In the genomic region with DNA sequence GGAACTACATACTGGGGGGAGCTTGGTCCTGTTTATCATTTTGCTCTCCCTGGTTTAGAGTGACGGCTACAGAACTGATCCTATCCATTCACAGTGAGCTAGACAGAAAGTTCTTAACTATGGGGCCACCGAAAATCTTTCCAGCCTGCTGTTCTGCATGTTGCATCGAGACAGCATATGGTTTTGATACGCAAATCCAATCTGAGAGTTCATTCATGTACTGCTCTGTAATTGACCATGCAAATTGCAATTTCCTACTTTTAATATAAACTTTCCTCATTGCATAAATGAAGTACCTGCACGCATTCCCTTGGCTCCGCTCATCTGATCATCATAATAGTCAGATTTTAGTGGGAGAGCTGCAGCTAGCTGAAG, we compare ENCODE assay signal across 15 mouse cellular contexts.
DNase-seq lines count a peak whose midpoint lies in the region; ATAC-seq and TF ChIP-seq lines count a peak whose summit lies in the region.
"Had no signal": no experiment of that assay in that cellular context is flagged by ENCODE, and none has a peak within 500 bp of the region (broad histone marks: within the 10 kb centered on the region; RNA-seq: fewer than 3 reads in every experiment).

No protein-coding gene starts in this region.

- H3K27ac ChIP-seq in heart, embryonic 15.5 days: no peak overlapping the region
- no peak overlapping the region for H3K27ac ChIP-seq in heart, adult 2 months
- H3K27ac ChIP-seq in neural tube, embryonic 13.5 days (replicated peaks): no peak overlapping the region
- H3K27ac ChIP-seq in neural tube, embryonic 15.5 days (replicated peaks): no peak overlapping the region
- no peak overlapping the region for H3K27ac ChIP-seq in hindbrain, embryonic 13.5 days
- H3K27ac ChIP-seq: forebrain, embryonic 10.5 days; left cerebral cortex, adult 2 months; limb, embryonic 10.5 days had no signal

- peaks cover 23% of the 10 kb centered on the region for H3K4me1 ChIP-seq in heart, embryonic 15.5 days (replicated peaks)
- H3K4me1 ChIP-seq in heart, adult 2 months (ENCODE audit: control insufficient read depth, insufficient read depth, low read length): no peaks in the 10 kb centered on the region
- peaks cover 20% of the 10 kb centered on the region for H3K4me1 ChIP-seq in neural tube, embryonic 13.5 days (replicated peaks)
- peaks cover 16% of the 10 kb centered on the region for H3K4me1 ChIP-seq in neural tube, embryonic 15.5 days
- peaks cover 17% of the 10 kb centered on the region for H3K4me1 ChIP-seq in hindbrain, embryonic 13.5 days (replicated peaks)

- peak overlapping the region; percentile 32; the same call in 1 of the 2 replicates for H3K4me2 ChIP-seq in heart, embryonic 15.5 days
- no peak overlapping the region for H3K4me2 ChIP-seq in neural tube, embryonic 13.5 days
- H3K4me2 ChIP-seq in neural tube, embryonic 15.5 days: no peak overlapping the region
- H3K4me2 ChIP-seq in hindbrain, embryonic 13.5 days: 0 out of 2 replicates have a peak overlapping the region, but pooled peaks have one; percentile 3

- no peak for DNase-seq in heart, adult 2 months
- no peak for DNase-seq in right cerebral cortex, postnatal 25 days
- no peak for DNase-seq in retina, postnatal 1 day
- DNase-seq: cerebellum, adult 9-10 months; kidney, adult 11 months; kidney, postnatal 14 days; lung, adult 2 months; lung, postnatal 36 days had no signal

- H3K36me3 ChIP-seq in heart, embryonic 15.5 days: no peaks in the 10 kb centered on the region
- H3K36me3 ChIP-seq in heart, adult 2 months (ENCODE audit: control insufficient read depth, insufficient read depth, low read length): no peaks in the 10 kb centered on the region
- H3K36me3 ChIP-seq in neural tube, embryonic 13.5 days: no peaks in the 10 kb centered on the region
- H3K36me3 ChIP-seq in neural tube, embryonic 15.5 days: no peaks in the 10 kb centered on the region
- no peaks in the 10 kb centered on the region for H3K36me3 ChIP-seq in hindbrain, embryonic 13.5 days
- H3K36me3 ChIP-seq: forebrain, embryonic 10.5 days; limb, embryonic 10.5 days had no signal

- intact Hi-C loops in heart, adult 2 months (cut with DNase I): no loop called here

- no peaks in the 10 kb centered on the region for H3K9me3 ChIP-seq in heart, embryonic 15.5 days (replicated peaks)
- H3K9me3 ChIP-seq in neural tube, embryonic 13.5 days: no peaks in the 10 kb centered on the region
- no peaks in the 10 kb centered on the region for H3K9me3 ChIP-seq in neural tube, embryonic 15.5 days (replicated peaks)
- no peaks in the 10 kb centered on the region for H3K9me3 ChIP-seq in hindbrain, embryonic 13.5 days
- H3K9me3 ChIP-seq: forebrain, embryonic 10.5 days; limb, embryonic 10.5 days had no signal

- TF ChIP-seq POLR2A in heart, adult 2 months (IDR thresholded peaks at IDR 0.05; ENCODE audit: insufficient read depth, low read depth, low read length): no peak

- peak overlapping the region; percentile 5; the same call in 1 of the 2 replicates for H3K4me3 ChIP-seq in heart, embryonic 15.5 days
- no peak overlapping the region for H3K4me3 ChIP-seq in heart, adult 2 months
- no peak overlapping the region for H3K4me3 ChIP-seq in neural tube, embryonic 13.5 days
- no peak overlapping the region for H3K4me3 ChIP-seq in neural tube, embryonic 15.5 days (replicated peaks)
- no peak overlapping the region for H3K4me3 ChIP-seq in hindbrain, embryonic 13.5 days
- H3K4me3 ChIP-seq: forebrain, embryonic 10.5 days; left cerebral cortex, adult 2 months; limb, embryonic 10.5 days had no signal

- no peak for TF ChIP-seq EP300 in heart, adult 2 months (IDR thresholded peaks at IDR 0.05; ENCODE audit: insufficient read depth, low read depth, low read length)

- H3K27me3 ChIP-seq in heart, embryonic 15.5 days: no peaks in the 10 kb centered on the region
- no peaks in the 10 kb centered on the region for H3K27me3 ChIP-seq in heart, adult 2 months (ENCODE audit: control insufficient read depth, insufficient read depth, low read length)
- no peaks in the 10 kb centered on the region for H3K27me3 ChIP-seq in neural tube, embryonic 13.5 days
- no peaks in the 10 kb centered on the region for H3K27me3 ChIP-seq in neural tube, embryonic 15.5 days (replicated peaks)
- no peaks in the 10 kb centered on the region for H3K27me3 ChIP-seq in hindbrain, embryonic 13.5 days

- H3K9ac ChIP-seq in heart, embryonic 15.5 days: no peak overlapping the region
- no peak overlapping the region for H3K9ac ChIP-seq in heart, adult 2 months (ENCODE audit: low read depth, low read length)
- no peak overlapping the region for H3K9ac ChIP-seq in neural tube, embryonic 13.5 days
- no peak overlapping the region for H3K9ac ChIP-seq in neural tube, embryonic 15.5 days (replicated peaks)
- no peak overlapping the region for H3K9ac ChIP-seq in hindbrain, embryonic 13.5 days

- ATAC-seq in heart, embryonic 15.5 days (replicated peaks; ENCODE audit: insufficient number of reproducible peaks, insufficient read depth, low FRiP score, low read depth): no peak
- peak; percentile 43; the same call in 1 of the 2 replicates for ATAC-seq in neural tube, embryonic 13.5 days (ENCODE audit: low read depth)
- no peak for ATAC-seq in neural tube, embryonic 15.5 days (ENCODE audit: low FRiP score)
- 0 out of 2 replicates have a peak, but pooled peaks have one; percentile 28 for ATAC-seq in hindbrain, embryonic 13.5 days (ENCODE audit: low FRiP score)

- WGBS in heart, embryonic 15.5 days: 73% methylated on average over 6 of the region's 6 CpGs
- WGBS in heart, adult 2 months: 84% methylated on average over 6 of the region's 6 CpGs
- 41% methylated on average over 6 of the region's 6 CpGs for WGBS in neural tube, embryonic 13.5 days
- WGBS in neural tube, embryonic 15.5 days: 40% methylated on average over 6 of the region's 6 CpGs
- 43% methylated on average over 6 of the region's 6 CpGs for WGBS in hindbrain, embryonic 13.5 days

- no peak for TF ChIP-seq CTCF in heart, adult 2 months (IDR thresholded peaks at IDR 0.05)

- no peaks in the 10 kb centered on the region for H3K79me2 ChIP-seq in heart, adult 2 months (replicated peaks; ENCODE audit: control insufficient read depth, insufficient read depth, low read length)

Comparison
In these comparisons a context has a peak if more than half of its experiments do, and no peak if none do; other contexts are left out.
1. ATAC-seq: peak in neural tube, embryonic 13.5 days (single experiment) and hindbrain, embryonic 13.5 days (single experiment); none in heart, embryonic 15.5 days (single experiment) and neural tube, embryonic 15.5 days (single experiment).
2. H3K4me2 ChIP-seq: peak in heart, embryonic 15.5 days (single experiment) and hindbrain, embryonic 13.5 days (single experiment); none in neural tube, embryonic 13.5 days (single experiment) and neural tube, embryonic 15.5 days (single experiment).